Mouse (Mus musculus) G1E (cell line): ENCODE data around the gene Sclt1.

ENCODE experiments used
- CTCF ChIP-seq: IDR thresholded peaks from 2 replicates; pipeline ENCODE4 v1.5.1; 2012; ENCODE audit warnings: low read depth, low read length, inconsistent platforms, mixed read lengths
- GATA1 ChIP-seq: IDR thresholded peaks from 2 replicates; pipeline ENCODE4 v1.6.1; 2012; ENCODE audit warnings: borderline replicate concordance, low read length, inconsistent platforms, mixed read lengths
- GATA2 ChIP-seq: IDR thresholded peaks from 2 replicates; pipeline ENCODE4 v1.6.1; 2012; ENCODE audit warnings: low read depth, low read length, inconsistent platforms, borderline replicate concordance
- POLR2AphosphoS5 ChIP-seq: IDR thresholded peaks from 2 replicates; pipeline ENCODE4 v1.6.1; 2012; ENCODE audit warnings: low read depth, low read length, inconsistent platforms; ENCODE audit not compliant: insufficient replicate concordance
- TAL1 ChIP-seq: conservative IDR thresholded peaks from 2 replicates; pipeline ENCODE4 v1.6.1; 2012; ENCODE audit warnings: low read depth, low read length, inconsistent platforms, mixed read lengths

DNA sequence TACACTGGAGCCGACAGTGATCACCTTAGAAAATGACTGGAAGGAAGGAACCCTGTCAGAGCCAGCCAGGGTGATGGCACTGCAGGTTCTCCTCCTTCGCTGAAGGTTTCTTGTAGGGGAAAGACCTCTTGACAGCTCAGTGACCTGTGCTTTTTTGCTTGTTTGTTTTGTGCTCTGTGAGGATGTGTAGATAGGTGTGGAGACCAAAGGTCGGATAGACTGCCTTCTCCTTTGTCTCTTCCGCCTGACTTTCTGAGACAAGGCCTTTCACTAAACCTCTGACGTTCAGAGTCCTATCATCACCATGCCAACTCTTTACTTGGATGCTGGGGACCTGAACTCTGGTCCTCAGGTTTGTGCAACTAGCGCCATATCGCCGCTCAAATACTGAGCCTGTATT, 153.8 kb downstream of the Sclt1 start:
- TF ChIP-seq CTCF, result no peak
- no peak for TF ChIP-seq GATA1
- no peak for TF ChIP-seq TAL1
- TF ChIP-seq POLR2AphosphoS5, result no peak
- no peak for TF ChIP-seq GATA2
